Mouse (Mus musculus) midbrain, embryonic 13.5 days (tissue): Measurements from ENCODE around the gene Milr1. TPM values are rescaled to one million over a fixed set of nuclear protein-coding genes. Genes with fewer than 3 reads are reported as not detected.

Experiments
- ATAC-seq: fragments of 200-750 bp; cut with Nextera tagmentation; 2 replicates; pipeline ENCODE4 v1.8.0; 2017; ENCODE audit warnings: mild to moderate bottlenecking, moderate TSS enrichment, moderate library complexity
- H3K27ac ChIP-seq: fragments of 300-500 bp; sonication (generic); 2 replicates; pipeline ENCODE4 v1.5.1; 2015; ENCODE audit warnings: inconsistent platforms, mild to moderate bottlenecking, moderate library complexity
- H3K27me3 ChIP-seq: fragments of 300-500 bp; sonication (generic); 2 replicates; pipeline ENCODE4 v1.6.1; 2015; ENCODE audit warnings: mild to moderate bottlenecking, inconsistent platforms
- H3K36me3 ChIP-seq: fragments of 300-500 bp; sonication (generic); 2 replicates; pipeline ENCODE4 v1.6.1; 2015; ENCODE audit warnings: mild to moderate bottlenecking, inconsistent platforms
- H3K4me1 ChIP-seq: fragments of 300-500 bp; sonication (generic); replicated peaks from 2 replicates; pipeline ENCODE4 v1.6.1; 2015; ENCODE audit warnings: inconsistent platforms
- H3K4me2 ChIP-seq: fragments of 300-500 bp; sonication (generic); replicated peaks from 2 replicates; pipeline ENCODE4 v1.6.1; 2015; ENCODE audit warnings: moderate library complexity, mild to moderate bottlenecking, inconsistent platforms
- H3K4me3 ChIP-seq: fragments of 300-500 bp; sonication (generic); replicated peaks from 2 replicates; pipeline ENCODE4 v1.5.1; 2015; ENCODE audit warnings: mild to moderate bottlenecking, inconsistent platforms
- H3K9ac ChIP-seq: fragments of 300-500 bp; sonication (generic); replicated peaks from 2 replicates; pipeline ENCODE4 v1.6.1; 2015; ENCODE audit warnings: mild to moderate bottlenecking, inconsistent platforms
- H3K9me3 ChIP-seq: fragments of 300-500 bp; sonication (generic); 2 replicates; pipeline ENCODE4 v1.6.1; 2016; ENCODE audit warnings: mild to moderate bottlenecking, inconsistent platforms
- WGBS: fragments of 180-500 bp; shearing (Covaris S2); methylation state at CpG from one replicate; pipeline ENCODE4 v1.1.7; 2015; 5-methylcytosine and 5-hydroxymethylcytosine counted together
- polyA plus RNA-seq: library from polyadenylated mRNA; unstranded; fragments of >200 nt; fragmentation: Nextera tagmentation; extraction: Ambion mirVana; gene quantifications from 2 replicates; pipeline ENCODE4 v1.2.1, GENCODE M21; 2015

The Milr1 gene
- polyA plus RNA-seq = 0.97 and 1.2 TPM in 2 replicates

- H3K9ac ChIP-seq = no peak within 1 kb of the TSS
- H3K4me3 ChIP-seq = no peak within 1 kb of the TSS
- no peaks in the 10 kb centered on the region for H3K27me3 ChIP-seq
- no peak for ATAC-seq
- H3K4me1 ChIP-seq = no peaks in the 10 kb centered on the region
- H3K9me3 ChIP-seq = peaks cover 7% of the 10 kb centered on the region; the same call in 1 of the 2 replicates
- no peaks in the 10 kb centered on the region for H3K36me3 ChIP-seq
- no peak within 1 kb of the TSS for H3K4me2 ChIP-seq
- WGBS = 91% methylated on average over 17 of the region's 17 CpGs
- no peak within 1 kb of the TSS for H3K27ac ChIP-seq
Measured at GRCm38 (mm10) chr11:106751039-106752018, at the start of gene Milr1. Gene Milr1 (plus strand): TSS chr11:106751226.

GRCm38 (mm10) chr11:106701589-106701988 is 49.4 kb upstream of the Milr1 start:
- no peak overlapping the region for H3K4me3 ChIP-seq
- H3K9ac ChIP-seq = no peak overlapping the region
- no peaks in the 10 kb centered on the region for H3K36me3 ChIP-seq
- no peak overlapping the region for H3K27ac ChIP-seq
- WGBS = 63% methylated on average over 9 of the region's 9 CpGs
- no peaks in the 10 kb centered on the region for H3K9me3 ChIP-seq
- H3K27me3 ChIP-seq = no peaks in the 10 kb centered on the region
- ATAC-seq = no peak
- H3K4me1 ChIP-seq = no peaks in the 10 kb centered on the region
- no peak overlapping the region for H3K4me2 ChIP-seq

- no peaks in the 10 kb centered on the region for H3K9me3 ChIP-seq
- H3K27ac ChIP-seq = no peak overlapping the region
- no peaks in the 10 kb centered on the region for H3K4me1 ChIP-seq
- H3K36me3 ChIP-seq = no peaks in the 10 kb centered on the region
- no peak overlapping the region for H3K9ac ChIP-seq
- WGBS = 81% methylated on average over 3 of the region's 3 CpGs
- no peaks in the 10 kb centered on the region for H3K27me3 ChIP-seq
- no peak for ATAC-seq
- no peak overlapping the region for H3K4me3 ChIP-seq
- H3K4me2 ChIP-seq = no peak overlapping the region
Measured at GRCm38 (mm10) chr11:106702584-106702983, 48.4 kb upstream of the Milr1 start.

- no peak overlapping the region for H3K4me3 ChIP-seq
- H3K9ac ChIP-seq = no peak overlapping the region
- no peaks in the 10 kb centered on the region for H3K4me1 ChIP-seq
- 90% methylated on average over 7 of the region's 7 CpGs for WGBS
- ATAC-seq = no peak
- no peaks in the 10 kb centered on the region for H3K27me3 ChIP-seq
- no peak overlapping the region for H3K4me2 ChIP-seq
- no peaks in the 10 kb centered on the region for H3K36me3 ChIP-seq
- H3K9me3 ChIP-seq = no peaks in the 10 kb centered on the region
- H3K27ac ChIP-seq = no peak overlapping the region
Measured at GRCm38 (mm10) chr11:106703931-106704330, 47.1 kb upstream of the Milr1 start.

GRCm38 (mm10) chr11:106704399-106705111 is 46.5 kb upstream of the Milr1 start:
- WGBS = 75% methylated on average over 9 of the region's 9 CpGs
- Histone ChIP-seq H3K9ac (no peak overlapping the region), H3K4me2 (no peak overlapping the region), H3K4me1 (peaks cover 4% of the 10 kb centered on the region), H3K36me3 (no peaks in the 10 kb centered on the region), H3K27me3 (no peaks in the 10 kb centered on the region), H3K27ac (no peak overlapping the region), H3K9me3 (no peaks in the 10 kb centered on the region), H3K4me3 (no peak overlapping the region)
- no peak for ATAC-seq

GRCm38 (mm10) chr11:106706212-106706611 is 44.8 kb upstream of the Milr1 start:
- no peak overlapping the region for H3K4me3 ChIP-seq

GRCm38 (mm10) chr11:106707085-106707484 is 43.9 kb upstream of the Milr1 start:
- 80% methylated on average over 8 of the region's 8 CpGs for WGBS
- no peak overlapping the region for H3K4me2 ChIP-seq
- H3K36me3 ChIP-seq = no peaks in the 10 kb centered on the region
- H3K4me1 ChIP-seq = peaks cover 8% of the 10 kb centered on the region
- no peak for ATAC-seq
- H3K9me3 ChIP-seq = no peaks in the 10 kb centered on the region
- H3K9ac ChIP-seq = no peak overlapping the region
- no peaks in the 10 kb centered on the region for H3K27me3 ChIP-seq
- no peak overlapping the region for H3K4me3 ChIP-seq
- no peak overlapping the region for H3K27ac ChIP-seq

More at GRCm38 (mm10) chr11:106706212-106706611, 44.8 kb upstream of the Milr1 start:
- no peaks in the 10 kb centered on the region for H3K27me3 ChIP-seq
- no peaks in the 10 kb centered on the region for H3K9me3 ChIP-seq
- 47% methylated on average over 4 of the region's 4 CpGs for WGBS
- peaks cover 8% of the 10 kb centered on the region for H3K4me1 ChIP-seq
- H3K4me2 ChIP-seq = no peak overlapping the region
- H3K36me3 ChIP-seq = no peaks in the 10 kb centered on the region
- ATAC-seq = no peak
- no peak overlapping the region for H3K27ac ChIP-seq
- no peak overlapping the region for H3K9ac ChIP-seq

GRCm38 (mm10) chr11:106707866-106708265 is 43.2 kb upstream of the Milr1 start:
- H3K27me3 ChIP-seq = no peaks in the 10 kb centered on the region
- no peak for ATAC-seq

GRCm38 (mm10) chr11:106709227-106709985 is 41.6 kb upstream of the Milr1 start:
- Histone ChIP-seq H3K4me1 (peaks cover 8% of the 10 kb centered on the region), H3K27me3 (no peaks in the 10 kb centered on the region), H3K4me3 (no peak overlapping the region), H3K27ac (no peak overlapping the region), H3K9me3 (no peaks in the 10 kb centered on the region), H3K9ac (no peak overlapping the region), H3K36me3 (no peaks in the 10 kb centered on the region), H3K4me2 (no peak overlapping the region)
- 35% methylated on average over 15 of the region's 15 CpGs for WGBS
- ATAC-seq = no peak

More at GRCm38 (mm10) chr11:106707866-106708265, 43.2 kb upstream of the Milr1 start:
- Histone ChIP-seq H3K27ac (no peak overlapping the region), H3K9ac (no peak overlapping the region), H3K4me1 (peaks cover 8% of the 10 kb centered on the region), H3K4me3 (no peak overlapping the region), H3K9me3 (no peaks in the 10 kb centered on the region), H3K36me3 (no peaks in the 10 kb centered on the region), H3K4me2 (no peak overlapping the region)
- 78% methylated on average over 3 of the region's 3 CpGs for WGBS

- Histone ChIP-seq H3K27ac (no peak overlapping the region), H3K9ac (no peak overlapping the region), H3K4me2 (no peak overlapping the region), H3K4me3 (no peak overlapping the region), H3K9me3 (no peaks in the 10 kb centered on the region), H3K27me3 (no peaks in the 10 kb centered on the region), H3K4me1 (peaks cover 8% of the 10 kb centered on the region), H3K36me3 (no peaks in the 10 kb centered on the region)
- no peak for ATAC-seq
- WGBS = 71% methylated on average over 5 of the region's 5 CpGs
Measured at GRCm38 (mm10) chr11:106710789-106711188, 40.2 kb upstream of the Milr1 start.

- no peaks in the 10 kb centered on the region for H3K36me3 ChIP-seq
- 84% methylated on average over 6 of the region's 6 CpGs for WGBS
- no peaks in the 10 kb centered on the region for H3K4me1 ChIP-seq
- H3K4me3 ChIP-seq = no peak overlapping the region
- H3K27me3 ChIP-seq = no peaks in the 10 kb centered on the region
- ATAC-seq = no peak
- H3K9ac ChIP-seq = no peak overlapping the region
- H3K9me3 ChIP-seq = no peaks in the 10 kb centered on the region
- no peak overlapping the region for H3K27ac ChIP-seq
- no peak overlapping the region for H3K4me2 ChIP-seq
Measured at GRCm38 (mm10) chr11:106715066-106715465, 36.0 kb upstream of the Milr1 start.
